Mouse (Mus musculus): ENCODE measurements around the gene Reln. TPM values are rescaled to one million over a fixed set of nuclear protein-coding genes. Genes with fewer than 3 reads are reported as not detected.

Reln gene
- polyA plus RNA-seq, 1 experiment from 2014 or later: 17.8 TPM

Other genes starting within 250 kb of the Reln start
- gene Orc5, start 205.7 kb upstream of the Reln start, polyA plus RNA-seq (2016; fragmentation: Nextera tagmentation; extraction: Ambion mirVana): 36.0 and 36.4 TPM in 2 replicates

Measured in midbrain, embryonic 12.5 days (tissue).